Mouse (Mus musculus) heart, embryonic 15.5 days (tissue): ENCODE data around the gene Gpatch3. TPM values are rescaled to one million over a fixed set of nuclear protein-coding genes. Genes with fewer than 3 reads are reported as not detected.
A peak's percentile ranks its signal among the peaks of the same experiment; 100 is the strongest.

Experiments used
- ATAC-seq: fragments of 200-750 bp; cut with Nextera tagmentation; replicated peaks from 2 replicates; pipeline ENCODE4 v1.8.0; 2017; ENCODE audit warnings: low read depth, moderate TSS enrichment; ENCODE audit not compliant: insufficient number of reproducible peaks, insufficient read depth, low FRiP score
- H3K27ac ChIP-seq: fragments of 300-500 bp; sonication (generic); 2 replicates; pipeline ENCODE4 v1.5.1; 2015; ENCODE audit warnings: mild to moderate bottlenecking, inconsistent platforms
- H3K27me3 ChIP-seq: fragments of 300-500 bp; sonication (generic); 2 replicates; pipeline ENCODE4 v1.6.1; 2015; ENCODE audit warnings: inconsistent platforms
- H3K36me3 ChIP-seq: fragments of 300-500 bp; sonication (generic); 2 replicates; pipeline ENCODE4 v1.6.1; 2015; ENCODE audit warnings: mild to moderate bottlenecking, inconsistent platforms
- H3K4me1 ChIP-seq: fragments of 300-500 bp; sonication (generic); replicated peaks from 2 replicates; pipeline ENCODE4 v1.6.1; 2015; ENCODE audit warnings: inconsistent platforms
- H3K4me2 ChIP-seq: fragments of 300-500 bp; sonication (generic); 2 replicates; pipeline ENCODE4 v1.6.1; 2015; ENCODE audit warnings: inconsistent platforms, mild to moderate bottlenecking, moderate library complexity
- H3K4me3 ChIP-seq: fragments of 300-500 bp; sonication (generic); 2 replicates; pipeline ENCODE4 v1.5.1; 2015; ENCODE audit warnings: mild to moderate bottlenecking, inconsistent platforms
- H3K9ac ChIP-seq: fragments of 300-500 bp; sonication (generic); 2 replicates; pipeline ENCODE4 v1.6.1; 2015; ENCODE audit warnings: mild to moderate bottlenecking, inconsistent platforms
- H3K9me3 ChIP-seq: fragments of 300-500 bp; sonication (generic); replicated peaks from 2 replicates; pipeline ENCODE4 v1.6.1; 2016; ENCODE audit warnings: inconsistent platforms
- WGBS: fragments of 180-500 bp; shearing (Covaris S2); methylation state at CpG from one replicate; pipeline ENCODE4 v1.1.7; 2015; ENCODE audit warnings: mixed read lengths; 5-methylcytosine and 5-hydroxymethylcytosine counted together
- polyA plus RNA-seq: library from polyadenylated mRNA; unstranded; fragments of >200 nt; fragmentation: Nextera tagmentation; extraction: Ambion mirVana; gene quantifications from 2 replicates; pipeline ENCODE4 v1.2.1, GENCODE M21; 2015

The Gpatch3 gene
- 3.8 and 4.8 TPM in 2 replicates for polyA plus RNA-seq

DNA sequence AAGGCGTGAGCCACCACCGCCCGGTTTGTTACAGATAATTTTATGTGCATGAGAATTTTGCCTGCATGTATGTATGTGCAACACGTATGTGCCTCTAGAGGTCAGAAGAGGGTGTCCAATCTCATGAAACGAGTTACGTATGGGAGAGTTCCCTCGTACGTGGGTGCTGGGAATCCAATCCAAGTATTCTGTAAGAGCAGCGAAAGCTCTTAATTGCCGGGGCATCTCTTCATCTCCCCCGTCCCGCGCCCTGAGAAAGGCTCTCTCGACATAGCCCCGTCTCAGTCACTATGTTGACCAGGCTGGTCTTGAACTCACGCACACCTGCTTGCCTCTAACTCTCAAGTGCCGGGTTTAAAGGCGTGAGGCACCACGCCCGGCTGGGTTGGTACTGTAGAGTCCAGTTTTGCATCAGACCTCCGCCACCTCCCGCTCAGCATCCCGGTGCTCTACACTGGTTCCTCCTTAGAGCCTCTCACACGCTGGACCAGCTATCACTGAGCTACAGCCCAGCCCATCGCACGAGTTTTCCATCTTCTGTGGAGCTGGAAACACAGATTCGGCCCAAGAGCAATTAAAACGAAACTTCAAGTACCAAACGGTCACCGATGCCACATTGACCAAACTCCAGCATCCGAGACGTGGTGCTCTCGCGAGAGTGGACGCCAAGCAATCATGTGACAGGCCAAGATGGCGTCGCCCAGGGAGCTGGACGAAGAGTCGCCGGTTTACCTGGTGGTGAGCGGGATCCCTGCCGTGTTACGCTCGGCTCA, at the start of gene Gpatch3:
Gene Gpatch3 (plus strand): TSS at position 676 of the 773 bp plus-strand sequence.
- Histone ChIP-seq H3K36me3 (peaks cover 10% of the 10 kb centered on the region; the same call in 1 of the 2 replicates), H3K27ac (peak within 1 kb of the TSS; percentile 76), H3K4me3 (peak within 1 kb of the TSS; percentile 97), H3K9me3 (no peaks in the 10 kb centered on the region), H3K9ac (peak within 1 kb of the TSS; percentile 88), H3K27me3 (no peaks in the 10 kb centered on the region), H3K4me1 (peaks cover 12% of the 10 kb centered on the region), H3K4me2 (peak within 1 kb of the TSS; percentile 97)
- ATAC-seq = peak; percentile 84
- WGBS = 6% methylated on average over 44 of the region's 44 CpGs

DNA sequence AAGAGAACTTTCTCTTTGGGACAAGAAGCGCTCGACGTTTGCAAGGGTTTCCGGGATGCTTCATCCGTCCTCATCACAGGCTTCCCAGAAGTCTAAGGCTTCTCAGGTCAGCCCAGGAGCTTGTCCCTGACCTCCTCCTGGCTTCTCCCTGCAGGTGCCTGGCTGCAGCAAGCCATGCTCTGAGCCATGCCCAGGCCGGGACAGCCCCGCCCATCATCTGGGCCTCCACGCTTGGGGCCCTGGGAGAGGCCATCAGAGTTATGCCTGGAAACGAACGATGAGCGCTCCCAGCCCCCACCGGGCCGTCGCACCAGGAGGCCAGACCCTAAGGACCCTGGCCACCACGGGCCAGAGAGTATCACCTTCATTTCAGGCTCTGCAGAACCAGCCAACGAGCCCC, 46.8 kb upstream of the Gpatch3 start:
- Histone ChIP-seq H3K4me3 (no peak overlapping the region), H3K9ac (no peak overlapping the region), H3K27ac (no peak overlapping the region), H3K27me3 (no peaks in the 10 kb centered on the region), H3K4me1 (no peaks in the 10 kb centered on the region), H3K36me3 (peaks cover 26% of the 10 kb centered on the region), H3K9me3 (no peaks in the 10 kb centered on the region), H3K4me2 (no peak overlapping the region)
- WGBS = 62% methylated on average over 16 of the region's 16 CpGs
- no peak for ATAC-seq

DNA sequence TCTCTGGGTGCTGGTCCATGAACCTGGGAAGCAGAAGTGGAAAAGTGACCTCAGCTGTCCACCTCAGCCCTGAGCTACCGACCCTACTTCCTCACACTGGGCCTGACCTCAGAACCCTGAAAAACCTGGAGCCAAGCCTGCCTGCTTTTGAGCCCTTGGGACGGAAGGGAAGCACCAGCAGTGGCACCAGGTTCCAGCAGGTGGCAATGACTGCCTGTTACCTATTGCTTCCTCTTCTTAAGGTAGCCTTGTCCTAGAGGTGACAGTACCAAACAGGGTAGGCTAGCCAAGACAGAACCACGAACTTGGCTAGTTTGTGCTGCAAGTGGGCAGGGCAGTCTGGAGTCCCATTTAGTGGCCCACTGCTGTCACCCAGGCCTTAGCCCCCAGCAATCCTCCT, 41.8 kb upstream of the Gpatch3 start:
- peaks cover 66% of the 10 kb centered on the region for H3K36me3 ChIP-seq

DNA sequence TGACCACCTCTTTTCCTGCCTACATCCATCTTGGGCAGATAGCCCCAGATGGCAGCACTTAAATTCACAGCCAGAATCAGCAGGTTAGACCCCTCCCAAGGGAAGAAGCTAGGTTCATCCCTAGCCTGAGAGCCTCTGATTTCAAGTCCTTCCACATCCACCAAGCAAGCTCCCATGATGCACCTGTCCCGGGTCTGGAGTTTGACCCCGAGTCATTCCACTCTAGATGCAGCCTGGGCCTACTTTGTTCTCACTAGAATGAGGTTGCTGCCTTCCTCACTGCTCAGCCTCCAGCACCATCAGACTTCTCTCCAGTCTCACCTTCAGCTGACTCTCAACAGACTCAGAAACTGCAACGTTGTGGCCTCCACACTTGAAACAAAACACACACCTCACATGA, 38.5 kb upstream of the Gpatch3 start:
- peaks cover 79% of the 10 kb centered on the region for H3K36me3 ChIP-seq
- H3K4me1 ChIP-seq = no peaks in the 10 kb centered on the region

More for the DNA sequence above, 41.8 kb upstream of the Gpatch3 start:
- Histone ChIP-seq H3K27ac (no peak overlapping the region), H3K4me1 (no peaks in the 10 kb centered on the region), H3K27me3 (no peaks in the 10 kb centered on the region), H3K9ac (no peak overlapping the region), H3K9me3 (no peaks in the 10 kb centered on the region), H3K4me2 (no peak overlapping the region), H3K4me3 (no peak overlapping the region)
- WGBS = 91% methylated on average over 3 of the region's 3 CpGs
- ATAC-seq = no peak

DNA sequence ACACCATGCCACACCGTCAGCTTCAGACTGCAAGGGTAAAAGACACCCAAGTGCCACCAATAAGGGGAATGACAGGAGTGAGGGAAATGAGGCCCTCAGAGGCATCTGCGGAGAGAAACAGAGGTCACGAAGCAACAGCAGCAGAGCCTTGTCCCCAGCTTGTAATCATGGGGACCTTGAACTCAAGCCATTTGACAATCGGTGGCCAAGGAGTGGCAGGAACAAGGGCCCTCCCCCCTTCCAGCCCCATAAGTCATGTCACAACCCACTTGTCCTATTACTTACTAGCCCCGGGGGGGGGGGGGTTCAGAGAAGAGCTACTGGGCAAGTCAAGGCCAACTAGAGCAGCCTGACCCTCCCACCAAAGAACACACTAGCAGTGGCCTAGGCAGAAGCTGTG, 37.9 kb upstream of the Gpatch3 start:
- Histone ChIP-seq H3K9ac (no peak overlapping the region), H3K4me2 (no peak overlapping the region), H3K27ac (no peak overlapping the region), H3K4me3 (no peak overlapping the region), H3K4me1 (no peaks in the 10 kb centered on the region), H3K36me3 (peaks cover 77% of the 10 kb centered on the region), H3K9me3 (no peaks in the 10 kb centered on the region), H3K27me3 (no peaks in the 10 kb centered on the region)
- 93% methylated on average over 5 of the region's 5 CpGs for WGBS
- no peak; the same call in 1 of the 2 replicates for ATAC-seq

More for the DNA sequence above, 38.5 kb upstream of the Gpatch3 start:
- ATAC-seq = no peak
- Histone ChIP-seq H3K4me2 (no peak overlapping the region), H3K9me3 (no peaks in the 10 kb centered on the region), H3K27ac (no peak overlapping the region), H3K27me3 (no peaks in the 10 kb centered on the region), H3K4me3 (no peak overlapping the region), H3K9ac (no peak overlapping the region)
- 81% methylated on average over 3 of the region's 3 CpGs for WGBS

DNA sequence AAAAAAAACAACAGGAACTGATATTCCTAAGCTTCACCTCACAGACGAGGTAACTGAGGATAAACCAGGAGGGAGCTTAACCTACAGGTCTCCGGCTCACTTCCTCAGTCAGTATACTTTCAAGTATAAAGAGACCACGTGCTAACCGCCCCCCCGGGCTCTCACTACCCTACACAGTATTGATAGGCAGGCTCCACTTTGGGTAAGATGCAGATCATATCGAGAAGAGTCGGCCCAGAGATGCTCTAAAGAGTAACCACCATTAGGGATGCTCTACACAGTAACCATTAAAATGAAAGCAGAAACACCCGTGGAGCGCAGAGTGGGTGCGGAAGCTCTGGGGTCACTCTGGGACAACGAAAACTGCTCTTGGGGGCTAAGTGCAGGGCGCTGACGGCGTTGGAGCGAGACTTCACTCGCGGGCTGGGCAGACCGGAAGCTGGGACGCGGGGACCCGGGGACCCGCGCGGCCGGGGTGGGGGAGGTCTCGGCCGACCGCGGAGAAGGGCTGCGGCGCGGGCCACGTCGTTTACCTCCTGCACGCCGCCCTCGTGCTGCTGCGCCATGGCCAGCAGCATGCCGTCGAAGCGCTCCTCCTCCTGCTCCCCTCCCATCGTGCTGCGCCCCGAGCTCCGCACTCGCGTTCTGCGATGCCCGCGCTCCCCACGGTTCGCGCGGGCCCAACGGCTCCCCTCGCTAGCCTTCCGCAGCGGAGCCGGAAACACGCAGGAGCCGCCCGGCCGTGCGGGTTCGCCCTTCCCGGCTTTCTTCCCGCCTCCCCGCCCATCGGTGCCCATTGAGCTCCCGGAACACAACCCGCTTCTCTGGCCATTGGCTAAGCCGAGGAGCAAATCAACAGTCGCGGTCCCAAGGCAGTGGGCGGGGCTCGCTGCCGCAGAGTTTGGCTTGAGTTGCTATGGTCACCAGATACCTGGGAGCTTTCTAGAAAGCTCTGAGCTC, 29.0 kb upstream of the Gpatch3 start, which contains the start of gene Nudc:
Gene Nudc (minus strand): TSS at position 725 of the 960 bp plus-strand sequence.
- WGBS = under 1% methylated on average over 74 of the region's 77 CpGs
- Histone ChIP-seq H3K27ac (peak within 1 kb of the TSS; percentile 68), H3K36me3 (peaks cover 13% of the 10 kb centered on the region; the same call in 1 of the 2 replicates), H3K9ac (peak within 1 kb of the TSS; percentile 90), H3K9me3 (no peaks in the 10 kb centered on the region), H3K4me3 (peak within 1 kb of the TSS; percentile 85), H3K4me1 (peaks cover 14% of the 10 kb centered on the region), H3K4me2 (peak within 1 kb of the TSS; percentile 82), H3K27me3 (no peaks in the 10 kb centered on the region)
- peak; percentile 98 for ATAC-seq

DNA sequence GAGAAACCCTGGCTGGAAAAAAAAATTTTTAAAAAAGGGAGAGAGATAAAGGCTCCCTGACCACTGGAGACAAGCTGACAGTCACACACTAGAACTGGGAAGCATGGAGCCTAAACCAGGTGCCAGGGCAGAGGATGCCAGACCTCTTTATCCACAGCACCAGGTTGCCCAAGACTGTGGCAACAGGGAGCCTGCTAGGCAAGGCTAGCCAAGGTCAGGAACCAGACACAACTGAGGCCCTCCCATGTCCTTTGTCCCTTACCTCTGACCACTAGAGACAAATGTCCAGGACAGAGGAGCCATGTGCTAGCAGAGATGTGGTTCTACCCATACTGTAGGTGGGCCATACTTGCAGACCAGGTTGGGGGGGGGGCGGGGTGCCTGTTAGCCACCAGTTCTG, 22.5 kb upstream of the Gpatch3 start:
- ATAC-seq = no peak
- H3K36me3 ChIP-seq = no peaks in the 10 kb centered on the region
- H3K4me1 ChIP-seq = peaks cover 13% of the 10 kb centered on the region
- no peak overlapping the region for H3K9ac ChIP-seq
- H3K27me3 ChIP-seq = peaks cover 7% of the 10 kb centered on the region; the same call in 1 of the 2 replicates
- 67% methylated on average over 1 of the region's 1 CpGs for WGBS
- H3K4me2 ChIP-seq = no peak overlapping the region
- no peaks in the 10 kb centered on the region for H3K9me3 ChIP-seq
- H3K4me3 ChIP-seq = no peak overlapping the region
- no peak overlapping the region for H3K27ac ChIP-seq

DNA sequence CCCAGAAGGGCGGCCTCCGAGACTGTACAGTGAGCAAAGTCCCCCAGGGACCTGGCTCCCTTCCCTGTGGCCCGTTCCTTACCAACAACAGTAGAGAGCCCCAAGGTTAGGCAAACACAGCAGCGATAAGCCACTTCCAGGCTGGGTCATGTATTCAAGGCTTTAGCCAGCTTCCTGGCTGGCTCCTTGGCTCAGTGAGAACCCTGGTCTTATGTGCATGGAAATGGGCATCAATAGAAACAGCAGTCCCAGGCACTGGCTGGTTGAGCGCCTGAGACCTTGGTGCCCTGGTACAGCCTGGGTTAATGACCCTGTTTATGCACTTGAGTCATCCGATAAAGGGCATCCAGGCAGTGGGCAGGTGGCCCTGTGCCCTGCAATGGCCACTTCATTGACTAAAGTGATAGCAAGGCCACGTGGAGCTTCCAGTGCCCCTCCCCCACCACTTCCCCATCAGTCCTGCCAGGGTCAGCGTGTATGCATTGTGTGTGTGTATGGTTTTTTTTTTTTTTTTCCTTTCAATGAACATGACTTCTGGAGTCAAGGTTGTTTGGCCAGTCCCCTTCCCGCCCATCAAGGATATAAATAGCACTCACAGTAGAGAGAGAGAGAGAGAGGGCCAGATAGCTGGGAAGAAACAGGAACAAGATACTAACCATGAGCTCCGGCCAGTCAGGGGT, 21.6 kb upstream of the Gpatch3 start, which contains the start of gene Nr0b2:
Gene Nr0b2 (plus strand): TSS at position 609 of the 680 bp plus-strand sequence.
- ATAC-seq = peak; percentile 76; the same call in 1 of the 2 replicates
- Histone ChIP-seq H3K27ac (peak within 1 kb of the TSS; percentile 87), H3K4me2 (peak within 1 kb of the TSS; percentile 67), H3K9ac (peak within 1 kb of the TSS; percentile 64), H3K36me3 (no peaks in the 10 kb centered on the region), H3K27me3 (peaks cover 7% of the 10 kb centered on the region; the same call in 1 of the 2 replicates), H3K4me1 (peaks cover 13% of the 10 kb centered on the region), H3K4me3 (peak within 1 kb of the TSS; percentile 48), H3K9me3 (no peaks in the 10 kb centered on the region)
- 45% methylated on average over 10 of the region's 10 CpGs for WGBS

DNA sequence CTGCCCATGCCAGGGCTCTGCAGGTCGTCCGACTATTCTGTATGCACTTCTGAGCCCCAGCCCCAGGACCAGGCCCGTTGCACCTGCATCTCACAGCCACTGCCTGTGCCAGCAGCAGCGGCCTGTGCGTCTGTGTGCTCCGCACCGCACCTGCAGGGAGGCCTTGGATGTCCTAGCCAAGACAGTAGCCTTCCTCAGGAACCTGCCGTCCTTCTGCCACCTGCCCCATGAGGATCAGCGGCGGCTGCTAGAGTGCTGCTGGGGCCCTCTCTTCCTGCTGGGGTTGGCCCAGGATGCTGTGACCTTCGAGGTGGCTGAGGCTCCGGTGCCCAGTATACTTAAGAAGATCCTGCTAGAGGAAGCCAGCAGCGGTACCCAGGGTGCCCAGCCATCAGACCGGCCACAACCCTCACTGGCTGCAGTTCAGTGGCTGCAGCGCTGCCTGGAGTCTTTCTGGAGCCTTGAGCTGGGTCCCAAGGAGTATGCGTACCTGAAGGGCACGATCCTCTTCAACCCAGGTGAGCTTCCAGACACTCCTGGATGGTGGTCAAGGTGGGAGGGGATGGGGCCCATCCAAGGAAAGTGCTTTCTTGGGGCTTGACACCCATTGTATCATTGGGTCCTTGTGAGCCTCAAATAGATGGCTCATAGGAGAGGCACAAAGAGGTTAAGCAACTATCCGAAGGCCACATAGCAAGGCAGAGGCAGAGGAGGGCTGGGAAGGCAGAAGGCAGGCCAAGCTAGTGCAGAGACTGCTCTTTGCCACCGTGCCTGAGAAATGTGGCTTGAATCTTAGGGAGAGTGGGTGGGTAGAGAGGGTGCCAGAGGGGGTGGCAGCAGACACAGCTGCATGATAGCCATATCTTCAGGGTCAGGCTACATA, 20.9 kb upstream of the Gpatch3 start:
- H3K27ac ChIP-seq = peak overlapping the region; percentile 87
- ATAC-seq = no peak; the same call in 1 of the 2 replicates
- H3K4me2 ChIP-seq = peak overlapping the region; percentile 67
- no peaks in the 10 kb centered on the region for H3K9me3 ChIP-seq
- no peaks in the 10 kb centered on the region for H3K36me3 ChIP-seq
- H3K9ac ChIP-seq = peak overlapping the region; percentile 64
- WGBS = 50% methylated on average over 19 of the region's 19 CpGs
- H3K4me1 ChIP-seq = peaks cover 13% of the 10 kb centered on the region
- peak overlapping the region; percentile 48 for H3K4me3 ChIP-seq
- peaks cover 7% of the 10 kb centered on the region; the same call in 1 of the 2 replicates for H3K27me3 ChIP-seq
